Mouse (Mus musculus): ENCODE data around the gene Aktip. TPM values are rescaled to one million over a fixed set of nuclear protein-coding genes. Genes with fewer than 3 reads are reported as not detected.

Aktip gene
- 52.5 and 60.0 TPM in 2 replicates for polyA plus RNA-seq (2015; fragmentation: Nextera tagmentation; extraction: Ambion mirVana)

DNA sequence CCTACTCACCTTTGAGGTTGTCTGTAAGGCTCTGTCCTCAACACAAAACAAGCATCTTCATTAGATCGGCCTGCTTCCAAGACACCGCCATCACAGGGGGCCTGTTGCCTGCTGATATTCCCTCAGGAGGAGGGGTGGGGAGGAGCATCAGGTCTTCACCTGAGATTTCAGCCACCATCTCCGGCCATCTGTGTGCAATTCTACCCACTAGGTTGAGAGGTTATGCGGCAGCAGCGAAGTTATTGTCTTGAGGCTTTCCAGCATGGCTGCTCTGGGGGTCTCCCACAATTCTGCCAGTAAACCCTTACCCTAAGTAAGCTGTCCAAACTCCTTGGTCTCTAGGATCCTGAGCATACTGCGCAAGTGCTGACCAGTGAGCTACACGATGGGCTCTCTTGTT, at the start of gene Aktip:
Aktip (minus strand) TSS at position 101 of the 400 bp plus-strand sequence.
- Histone ChIP-seq H3K27ac (ENCODE audit: low read length) (no peak within 1 kb of the TSS), H3K4me2 (ENCODE audit: low read depth, low read length) (no peak within 1 kb of the TSS), H3K4me1 (ENCODE audit: control insufficient read depth, insufficient read depth, low read length) (no peaks in the 10 kb centered on the region), H3K36me3 (ENCODE audit: control insufficient read depth, insufficient read depth, low read length) (no peaks in the 10 kb centered on the region), H3K9ac (ENCODE audit: low read length) (no peak within 1 kb of the TSS), H3K27me3 (ENCODE audit: control insufficient read depth, insufficient read depth, low read length) (no peaks in the 10 kb centered on the region), H3K4me3 (replicated peaks; ENCODE audit: low read length) (no peak within 1 kb of the TSS), H3K9me3 (replicated peaks; ENCODE audit: control insufficient read depth, low read length) (no peaks in the 10 kb centered on the region)
- WGBS, result 92% methylated on average over 7 of the region's 7 CpGs
- ATAC-seq (ENCODE audit: insufficient read depth, low FRiP score), result no peak

DNA sequence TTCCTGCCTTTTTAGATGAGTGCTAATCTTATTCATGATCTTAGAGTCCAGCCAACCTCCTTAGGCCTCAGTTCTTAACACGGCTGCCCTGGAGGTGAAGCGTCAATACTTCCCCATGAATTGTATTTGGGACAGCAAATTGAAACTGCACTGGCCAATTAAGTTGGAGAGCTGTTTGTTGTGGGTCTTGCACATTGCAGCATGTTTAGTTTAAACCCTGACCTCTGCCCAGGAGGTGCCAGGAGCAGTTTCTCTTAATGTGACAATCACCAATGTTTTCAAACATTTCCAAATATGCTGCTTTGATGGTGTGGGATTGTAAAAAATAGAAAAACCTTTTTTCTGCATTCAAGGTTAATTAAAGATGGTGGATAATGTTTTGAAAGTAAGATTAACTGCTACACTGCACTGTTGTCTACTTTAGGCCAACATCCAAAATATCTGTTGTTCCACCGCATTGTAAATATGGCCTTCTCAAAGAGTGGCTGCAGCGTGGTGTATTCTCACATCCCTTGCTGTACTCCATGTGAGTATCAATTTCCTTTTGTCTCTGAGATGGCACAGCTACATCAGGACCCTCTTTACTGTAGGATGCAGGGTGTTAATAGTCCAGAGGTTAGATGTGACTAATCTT, 46.2 kb upstream of the Aktip start:
- H3K4me2 ChIP-seq (ENCODE audit: low read depth, low read length), result no peak overlapping the region
- H3K9ac ChIP-seq (ENCODE audit: low read length), result no peak overlapping the region
- no peaks in the 10 kb centered on the region for H3K36me3 ChIP-seq (ENCODE audit: control insufficient read depth, insufficient read depth, low read length)
- H3K27me3 ChIP-seq (ENCODE audit: control insufficient read depth, insufficient read depth, low read length), result no peaks in the 10 kb centered on the region
- H3K9me3 ChIP-seq (replicated peaks; ENCODE audit: control insufficient read depth, low read length), result no peaks in the 10 kb centered on the region
- H3K4me3 ChIP-seq (replicated peaks; ENCODE audit: low read length), result no peak overlapping the region
- no peak for ATAC-seq (ENCODE audit: insufficient read depth, low FRiP score)
- 81% methylated on average over 4 of the region's 4 CpGs for WGBS
- H3K27ac ChIP-seq (ENCODE audit: low read length), result no peak overlapping the region
- H3K4me1 ChIP-seq (ENCODE audit: control insufficient read depth, insufficient read depth, low read length), result no peaks in the 10 kb centered on the region

DNA sequence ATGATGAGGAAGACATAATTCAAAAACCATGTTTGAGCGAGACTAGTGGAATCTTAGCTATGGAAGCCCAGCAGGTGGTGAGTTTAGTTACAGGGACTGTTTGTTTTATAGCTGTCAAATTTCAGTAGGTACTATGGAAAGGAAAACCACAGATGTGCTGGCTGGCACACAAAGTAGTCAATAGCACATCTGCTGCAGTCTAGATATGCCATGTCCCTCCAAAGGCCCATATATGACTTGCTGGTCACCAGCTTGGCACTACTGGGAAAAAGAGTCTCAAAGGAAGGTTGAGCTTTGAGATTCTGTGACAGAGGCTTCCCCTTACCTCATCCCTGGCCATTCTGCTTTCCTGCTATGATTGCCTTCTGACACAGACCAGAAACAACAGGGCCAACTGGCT, 42.9 kb upstream of the Aktip start:
- Histone ChIP-seq H3K4me1 (ENCODE audit: control insufficient read depth, insufficient read depth, low read length) (no peaks in the 10 kb centered on the region), H3K36me3 (ENCODE audit: control insufficient read depth, insufficient read depth, low read length) (no peaks in the 10 kb centered on the region), H3K27me3 (ENCODE audit: control insufficient read depth, insufficient read depth, low read length) (no peaks in the 10 kb centered on the region), H3K4me2 (ENCODE audit: low read depth, low read length) (no peak overlapping the region), H3K9ac (ENCODE audit: low read length) (no peak overlapping the region), H3K9me3 (replicated peaks; ENCODE audit: control insufficient read depth, low read length) (no peaks in the 10 kb centered on the region), H3K27ac (ENCODE audit: low read length) (no peak overlapping the region), H3K4me3 (replicated peaks; ENCODE audit: low read length) (no peak overlapping the region)
- WGBS, result 78% methylated on average over 1 of the region's 1 CpGs
- ATAC-seq (ENCODE audit: insufficient read depth, low FRiP score), result no peak

DNA sequence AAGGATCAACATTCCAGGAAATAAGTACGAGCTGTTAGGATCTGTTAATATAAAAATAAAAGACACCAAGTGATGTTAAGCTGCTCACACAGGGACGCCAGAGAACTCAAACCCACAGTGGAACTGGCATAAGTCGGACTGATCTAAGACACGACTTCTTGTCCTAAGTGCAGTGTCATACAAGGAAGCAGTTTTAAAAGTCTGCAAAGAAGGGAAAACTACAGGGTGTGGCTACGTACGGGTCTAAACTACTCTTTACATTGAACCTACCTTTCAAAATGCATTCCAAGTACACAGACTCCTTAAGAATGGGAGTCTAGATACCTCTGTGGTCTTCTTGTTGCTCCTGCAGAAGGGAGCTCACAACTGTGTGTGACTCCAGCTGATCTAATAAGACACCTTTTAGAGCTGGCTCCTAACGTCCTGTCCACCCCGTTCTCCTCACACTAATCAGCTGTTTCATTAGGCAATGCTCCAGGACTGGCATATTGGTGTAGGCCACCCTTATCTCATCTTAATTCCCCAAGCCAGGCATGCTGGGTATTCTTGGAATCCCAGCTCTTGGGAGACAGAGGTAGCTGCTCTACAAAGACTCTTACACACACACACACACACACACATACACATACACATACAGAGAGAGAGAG, 42.2 kb upstream of the Aktip start:
- no peaks in the 10 kb centered on the region for H3K4me1 ChIP-seq (ENCODE audit: control insufficient read depth, insufficient read depth, low read length)
- no peaks in the 10 kb centered on the region for H3K36me3 ChIP-seq (ENCODE audit: control insufficient read depth, insufficient read depth, low read length)
- WGBS, result 60% methylated on average over 8 of the region's 8 CpGs
- H3K9ac ChIP-seq (ENCODE audit: low read length), result no peak overlapping the region
- no peaks in the 10 kb centered on the region for H3K27me3 ChIP-seq (ENCODE audit: control insufficient read depth, insufficient read depth, low read length)
- H3K4me2 ChIP-seq (ENCODE audit: low read depth, low read length), result no peak overlapping the region
- H3K27ac ChIP-seq (ENCODE audit: low read length), result no peak overlapping the region
- ATAC-seq (ENCODE audit: insufficient read depth, low FRiP score), result no peak
- H3K9me3 ChIP-seq (replicated peaks; ENCODE audit: control insufficient read depth, low read length), result no peaks in the 10 kb centered on the region
- no peak overlapping the region for H3K4me3 ChIP-seq (replicated peaks; ENCODE audit: low read length)

DNA sequence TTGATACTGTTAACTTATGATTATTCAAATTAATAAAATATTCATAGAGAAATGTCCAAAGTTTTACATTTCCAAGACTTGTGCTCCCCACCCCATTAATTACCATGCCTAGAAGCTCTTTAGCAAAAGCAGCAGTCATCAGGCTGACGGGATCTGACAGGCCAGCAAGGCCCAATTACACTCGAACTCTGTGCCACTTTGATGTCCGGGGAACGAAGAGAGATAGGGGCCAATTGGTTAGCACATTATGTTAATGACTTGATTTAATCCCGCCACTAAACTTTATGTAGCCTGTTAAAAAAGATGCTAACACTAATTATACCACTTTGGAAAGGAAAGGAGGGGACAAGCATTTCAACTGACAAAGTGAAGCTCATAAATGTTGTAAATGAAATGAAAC, 41.6 kb upstream of the Aktip start:
- Histone ChIP-seq H3K4me1 (ENCODE audit: control insufficient read depth, insufficient read depth, low read length) (no peaks in the 10 kb centered on the region), H3K4me3 (replicated peaks; ENCODE audit: low read length) (no peak overlapping the region), H3K4me2 (ENCODE audit: low read depth, low read length) (no peak overlapping the region), H3K9me3 (replicated peaks; ENCODE audit: control insufficient read depth, low read length) (no peaks in the 10 kb centered on the region), H3K27ac (ENCODE audit: low read length) (no peak overlapping the region), H3K9ac (ENCODE audit: low read length) (no peak overlapping the region), H3K27me3 (ENCODE audit: control insufficient read depth, insufficient read depth, low read length) (no peaks in the 10 kb centered on the region), H3K36me3 (ENCODE audit: control insufficient read depth, insufficient read depth, low read length) (no peaks in the 10 kb centered on the region)
- ATAC-seq (ENCODE audit: insufficient read depth, low FRiP score), result no peak
- 81% methylated on average over 5 of the region's 5 CpGs for WGBS

DNA sequence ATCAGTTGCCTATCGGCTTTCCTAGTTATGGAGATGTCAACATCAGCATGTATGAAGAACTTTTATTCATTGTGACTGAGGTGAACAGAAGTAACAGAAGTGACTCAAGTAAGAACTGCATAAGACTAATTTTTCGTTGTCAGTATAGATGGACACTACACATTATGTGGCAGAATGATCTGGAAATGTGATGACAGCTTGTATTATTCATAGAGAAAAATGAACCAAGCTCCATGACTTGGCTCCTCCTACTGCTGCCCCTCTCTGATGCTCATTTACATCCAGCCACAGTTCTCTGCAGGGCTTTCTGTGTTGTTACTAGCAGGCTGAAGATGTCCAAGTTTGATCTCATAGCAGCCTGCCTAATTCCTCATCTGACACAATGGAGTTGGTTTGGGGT, 37.4 kb upstream of the Aktip start:
- H3K4me2 ChIP-seq (ENCODE audit: low read depth, low read length), result no peak overlapping the region
- no peaks in the 10 kb centered on the region for H3K36me3 ChIP-seq (ENCODE audit: control insufficient read depth, insufficient read depth, low read length)
- no peaks in the 10 kb centered on the region for H3K9me3 ChIP-seq (replicated peaks; ENCODE audit: control insufficient read depth, low read length)
- H3K27ac ChIP-seq (ENCODE audit: low read length), result no peak overlapping the region
- no peak overlapping the region for H3K9ac ChIP-seq (ENCODE audit: low read length)
- H3K4me3 ChIP-seq (replicated peaks; ENCODE audit: low read length), result no peak overlapping the region
- no peaks in the 10 kb centered on the region for H3K27me3 ChIP-seq (ENCODE audit: control insufficient read depth, insufficient read depth, low read length)
- 76% methylated on average over 2 of the region's 2 CpGs for WGBS
- no peak for ATAC-seq (ENCODE audit: insufficient read depth, low FRiP score)
- H3K4me1 ChIP-seq (ENCODE audit: control insufficient read depth, insufficient read depth, low read length), result no peaks in the 10 kb centered on the region

DNA sequence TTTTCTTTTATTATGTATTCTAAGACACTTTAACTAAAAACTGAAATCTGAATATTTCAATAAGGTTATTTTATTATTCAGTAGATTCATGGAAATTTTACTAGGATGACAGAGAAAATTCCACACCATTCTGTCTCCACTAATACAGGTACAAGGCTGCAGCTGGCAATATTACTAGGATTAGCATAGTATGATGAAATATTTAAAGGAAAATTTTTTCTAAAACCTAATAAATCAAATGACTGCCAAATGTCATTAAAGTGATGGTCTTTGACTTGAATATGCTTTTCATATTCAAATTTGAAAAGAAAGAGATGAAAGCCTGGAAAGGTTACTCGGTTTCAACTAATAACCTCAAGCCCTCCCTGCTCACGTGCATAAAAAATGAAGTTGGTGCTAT, 34.3 kb upstream of the Aktip start:
- Histone ChIP-seq H3K9me3 (replicated peaks; ENCODE audit: control insufficient read depth, low read length) (no peaks in the 10 kb centered on the region), H3K36me3 (ENCODE audit: control insufficient read depth, insufficient read depth, low read length) (no peaks in the 10 kb centered on the region), H3K4me3 (replicated peaks; ENCODE audit: low read length) (no peak overlapping the region), H3K27ac (ENCODE audit: low read length) (no peak overlapping the region), H3K27me3 (ENCODE audit: control insufficient read depth, insufficient read depth, low read length) (no peaks in the 10 kb centered on the region), H3K9ac (ENCODE audit: low read length) (no peak overlapping the region), H3K4me2 (ENCODE audit: low read depth, low read length) (no peak overlapping the region), H3K4me1 (ENCODE audit: control insufficient read depth, insufficient read depth, low read length) (no peaks in the 10 kb centered on the region)
- no peak for ATAC-seq (ENCODE audit: insufficient read depth, low FRiP score)
- WGBS, result 80% methylated on average over 2 of the region's 2 CpGs

DNA sequence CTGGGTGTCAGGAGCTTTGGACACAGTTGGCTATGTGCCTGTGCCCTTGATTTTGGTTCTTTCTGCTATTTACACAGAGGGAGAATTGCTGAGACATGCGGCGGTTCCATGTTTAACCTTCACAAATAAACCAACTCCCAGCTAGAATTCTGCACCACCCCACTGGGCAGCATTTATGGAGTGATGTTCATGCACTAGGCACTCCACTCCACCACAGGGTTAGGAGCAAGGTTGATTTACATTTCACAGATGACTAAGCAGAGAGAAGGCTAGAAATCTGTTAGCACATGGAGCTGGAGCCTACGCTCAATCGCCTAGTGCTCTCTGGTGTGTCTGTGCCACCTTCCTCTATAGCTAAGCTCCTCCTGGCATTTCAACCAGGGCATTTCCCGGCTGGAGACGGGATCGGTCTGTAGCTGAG, 27.7 kb upstream of the Aktip start:
- Histone ChIP-seq H3K27me3 (ENCODE audit: control insufficient read depth, insufficient read depth, low read length) (no peaks in the 10 kb centered on the region), H3K9ac (ENCODE audit: low read length) (no peak overlapping the region), H3K4me1 (ENCODE audit: control insufficient read depth, insufficient read depth, low read length) (no peaks in the 10 kb centered on the region), H3K36me3 (ENCODE audit: control insufficient read depth, insufficient read depth, low read length) (no peaks in the 10 kb centered on the region), H3K27ac (ENCODE audit: low read length) (no peak overlapping the region; the same call in 1 of the 2 replicates), H3K9me3 (replicated peaks; ENCODE audit: control insufficient read depth, low read length) (no peaks in the 10 kb centered on the region), H3K4me2 (ENCODE audit: low read depth, low read length) (no peak overlapping the region), H3K4me3 (replicated peaks; ENCODE audit: low read length) (no peak overlapping the region)
- peak; percentile 47; the same call in 1 of the 2 replicates for ATAC-seq (ENCODE audit: insufficient read depth, low FRiP score)
- 69% methylated on average over 7 of the region's 7 CpGs for WGBS

DNA sequence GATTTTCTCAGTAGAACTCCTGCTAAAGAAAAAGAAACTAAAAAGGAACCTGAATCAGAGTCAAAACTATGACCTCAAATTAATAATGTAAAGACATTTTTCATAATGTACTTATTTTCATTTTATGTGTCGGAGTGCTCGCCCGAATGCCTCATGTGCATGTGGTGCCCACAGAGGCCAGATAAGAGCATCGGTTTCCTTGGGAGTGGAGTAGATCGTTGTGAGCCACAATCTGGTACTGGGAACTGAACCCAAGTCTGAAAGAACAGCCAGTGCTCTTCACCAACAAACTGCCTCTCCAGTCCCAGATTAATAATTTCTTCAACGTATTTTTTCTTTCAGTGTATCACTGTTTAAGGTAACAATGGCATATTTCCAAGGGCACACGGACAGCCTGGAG, 24.5 kb upstream of the Aktip start:
- Histone ChIP-seq H3K4me3 (replicated peaks; ENCODE audit: low read length) (no peak overlapping the region), H3K4me2 (ENCODE audit: low read depth, low read length) (no peak overlapping the region), H3K9me3 (replicated peaks; ENCODE audit: control insufficient read depth, low read length) (no peaks in the 10 kb centered on the region), H3K4me1 (ENCODE audit: control insufficient read depth, insufficient read depth, low read length) (no peaks in the 10 kb centered on the region), H3K27me3 (ENCODE audit: control insufficient read depth, insufficient read depth, low read length) (no peaks in the 10 kb centered on the region), H3K27ac (ENCODE audit: low read length) (no peak overlapping the region), H3K36me3 (ENCODE audit: control insufficient read depth, insufficient read depth, low read length) (no peaks in the 10 kb centered on the region), H3K9ac (ENCODE audit: low read length) (no peak overlapping the region)
- WGBS, result 93% methylated on average over 7 of the region's 7 CpGs
- no peak for ATAC-seq (ENCODE audit: insufficient read depth, low FRiP score)
